Mouse (Mus musculus) spleen, postnatal 14 days (tissue): Measurements from ENCODE around the gene Glp2r.

Experiments used
- DNase-seq, 2 experiments: peaks; one replicate each; pipeline ENCODE4 v3.0.0; 2021 to 2022; ENCODE audit warnings: low spot score in 2 of 2

The Glp2r gene

DNA sequence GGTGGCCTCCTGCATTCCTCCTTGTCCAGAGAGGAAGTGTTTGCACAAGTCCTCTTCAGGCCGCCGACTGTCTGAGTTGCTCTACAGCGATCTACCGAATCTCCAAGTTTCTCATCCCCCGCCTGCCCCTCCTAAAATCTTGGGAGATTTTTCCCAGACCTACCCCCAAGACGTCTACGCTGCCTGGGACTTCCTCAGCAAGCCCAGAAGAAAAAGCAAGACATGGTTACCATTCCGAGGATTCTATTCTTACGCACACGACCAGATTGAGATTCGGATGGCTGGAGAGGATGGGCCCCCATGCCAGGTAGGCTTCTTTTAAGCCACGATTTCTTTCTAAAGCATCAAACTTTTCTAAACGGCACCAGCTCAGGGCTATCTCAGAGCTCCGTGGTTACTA is at the start of gene Glp2r:
TSS of gene Glp2r (minus strand) at position 101 of the 400 bp plus-strand sequence.
- DNase-seq: no peak

DNA sequence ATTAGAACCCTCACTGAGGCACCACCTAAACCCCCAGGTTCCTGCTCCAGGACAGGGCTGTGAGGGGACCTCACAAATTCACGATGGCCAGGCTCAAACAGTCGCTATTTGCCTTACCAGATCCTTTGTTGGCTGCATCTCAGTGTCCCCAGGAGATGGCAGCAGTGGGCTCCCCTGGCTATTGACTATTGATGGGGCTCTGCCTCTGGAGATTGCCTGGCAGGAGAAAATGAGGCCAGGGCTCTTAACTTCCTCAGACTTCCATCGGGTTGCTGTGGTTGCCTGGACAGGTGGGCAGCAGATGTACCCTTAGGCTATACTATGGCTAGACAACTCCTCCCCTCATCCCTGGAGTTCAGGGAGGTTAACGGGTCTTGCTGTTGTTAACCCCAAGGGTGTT is 49.3 kb upstream of the Glp2r start:
- DNase-seq: no peak

DNA sequence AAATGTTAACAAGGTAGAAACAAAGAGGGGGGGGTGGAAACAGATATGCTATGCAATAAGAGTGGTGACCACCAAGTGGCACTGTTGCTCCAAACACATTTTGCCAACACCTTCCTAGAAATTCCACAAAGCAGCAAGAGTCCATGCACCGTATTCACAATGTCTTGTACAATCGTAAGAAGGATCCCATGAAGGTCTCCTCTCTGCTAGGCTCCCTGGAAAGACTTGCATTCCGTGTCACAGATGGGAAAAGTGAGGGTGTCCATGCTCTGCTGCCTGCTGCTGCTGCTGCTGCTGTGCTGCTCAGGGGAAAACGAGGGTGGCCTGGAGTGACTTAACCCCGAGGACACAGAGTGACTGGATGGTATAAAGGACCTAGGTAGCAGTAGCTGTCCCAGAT is 48.7 kb upstream of the Glp2r start:
- DNase-seq: no peak

DNA sequence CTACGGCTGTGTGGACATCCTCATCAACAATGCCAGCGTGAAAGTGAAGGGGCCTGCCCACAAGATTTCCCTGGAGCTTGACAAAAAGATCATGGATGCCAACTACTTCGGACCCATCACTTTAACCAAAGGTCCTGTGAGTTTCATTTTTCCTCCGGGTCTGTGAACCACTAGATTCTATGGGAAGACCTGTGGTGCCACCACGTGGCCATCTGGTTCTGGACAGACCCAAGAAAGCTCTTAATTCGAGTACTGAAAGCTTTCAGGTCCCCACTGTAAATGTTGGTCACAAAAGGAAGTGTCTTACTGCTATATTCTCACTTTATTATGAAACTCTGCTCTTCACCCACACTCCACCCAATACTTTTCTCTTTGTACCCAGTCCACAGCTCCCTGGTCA is 40.6 kb upstream of the Glp2r start:
- DNase-seq: no peak

DNA sequence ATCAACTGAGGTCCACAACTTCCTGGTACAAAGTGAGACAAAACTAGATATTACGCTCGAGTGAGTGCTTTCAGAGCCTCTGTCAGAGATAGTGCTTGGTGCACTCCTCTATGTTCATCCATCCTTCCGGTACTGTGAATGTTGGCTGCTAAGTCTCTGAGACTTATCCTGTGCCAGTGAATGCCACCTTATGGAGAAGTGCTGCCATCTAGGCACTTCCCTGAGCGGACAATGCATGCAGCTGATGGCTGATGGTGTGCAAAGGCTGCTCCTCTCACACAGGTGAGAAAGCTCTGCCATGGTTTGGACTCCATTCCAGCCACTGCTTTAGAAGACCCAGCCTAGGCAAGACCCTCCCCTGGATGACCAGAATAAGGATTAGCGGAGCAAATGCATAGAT is 37.1 kb upstream of the Glp2r start:
- DNase-seq: no peak

DNA sequence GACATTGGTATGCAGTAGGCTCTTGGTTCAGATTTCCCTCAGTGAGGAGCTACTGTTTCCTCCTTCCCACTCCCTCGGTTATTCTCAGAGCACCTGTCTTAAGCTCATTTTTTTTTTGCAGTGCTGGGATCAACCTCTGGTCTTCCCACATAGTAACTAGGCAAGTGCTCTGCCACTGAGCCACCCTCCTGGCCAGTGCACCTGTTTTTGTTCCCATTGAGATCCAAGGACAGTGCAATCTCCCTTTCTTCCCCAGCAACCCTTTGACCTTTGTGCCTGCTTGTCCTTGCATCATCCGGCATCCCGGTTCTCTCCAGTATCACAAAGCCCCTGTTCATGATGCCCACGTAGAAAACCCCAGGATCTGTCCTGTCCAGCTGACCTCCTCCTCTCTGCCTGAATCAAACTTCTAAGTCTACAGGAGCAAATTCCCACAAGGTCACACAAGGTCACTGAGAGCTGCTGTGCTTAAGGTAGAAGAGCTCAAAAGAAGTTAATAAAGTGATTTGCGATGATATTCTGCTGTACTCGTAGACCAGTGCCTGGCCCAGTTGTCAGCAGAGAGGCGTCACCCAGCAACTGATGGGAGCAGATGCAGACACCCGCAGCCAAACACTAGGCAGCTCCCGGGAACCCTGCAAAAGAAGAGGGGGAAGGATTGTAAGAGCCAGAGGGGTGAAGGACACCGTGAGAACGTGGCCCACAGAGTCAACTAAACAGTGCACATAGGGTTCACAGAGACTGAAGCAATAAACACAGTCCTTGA is 36.1 kb upstream of the Glp2r start:
- DNase-seq: no peak

DNA sequence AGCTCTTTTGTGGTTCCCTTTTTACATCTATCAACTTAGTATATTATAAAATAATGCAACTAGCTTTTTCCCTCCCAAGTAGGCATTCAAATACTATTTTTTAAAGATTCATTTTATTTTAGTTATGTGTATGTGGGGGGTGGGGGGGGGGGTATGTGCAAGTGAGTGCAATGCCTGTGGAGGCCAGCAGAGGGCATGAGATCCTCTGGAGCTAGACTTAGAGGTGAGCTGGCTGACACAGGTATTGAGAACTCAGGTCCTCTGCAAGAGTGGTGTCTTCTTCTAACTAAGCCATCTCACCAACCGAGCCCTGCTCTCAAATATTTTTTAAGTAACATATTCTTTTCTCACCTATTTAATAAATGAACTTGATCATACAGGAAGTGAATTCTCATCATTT is 34.6 kb upstream of the Glp2r start:
- DNase-seq: no peak

DNA sequence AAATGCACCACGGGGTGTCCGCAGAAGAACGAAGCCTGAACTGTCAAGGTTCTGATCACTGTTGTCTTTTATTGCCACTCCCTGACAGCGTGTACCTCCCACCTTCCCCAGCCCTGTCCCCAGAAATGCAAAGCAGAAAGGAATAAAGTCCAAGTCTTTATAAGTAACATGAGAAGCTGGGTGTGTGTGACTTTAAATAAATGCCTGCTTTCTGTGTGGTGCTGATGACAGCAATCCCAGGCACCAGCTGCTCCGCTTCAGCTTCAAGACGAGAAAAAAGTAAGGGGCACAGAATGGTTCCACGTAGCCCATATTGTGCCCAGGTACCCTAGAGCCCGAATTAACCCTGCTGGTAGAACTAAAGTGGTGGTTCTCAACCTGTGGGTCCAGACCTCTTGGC is 30.2 kb upstream of the Glp2r start:
- no peak for DNase-seq

DNA sequence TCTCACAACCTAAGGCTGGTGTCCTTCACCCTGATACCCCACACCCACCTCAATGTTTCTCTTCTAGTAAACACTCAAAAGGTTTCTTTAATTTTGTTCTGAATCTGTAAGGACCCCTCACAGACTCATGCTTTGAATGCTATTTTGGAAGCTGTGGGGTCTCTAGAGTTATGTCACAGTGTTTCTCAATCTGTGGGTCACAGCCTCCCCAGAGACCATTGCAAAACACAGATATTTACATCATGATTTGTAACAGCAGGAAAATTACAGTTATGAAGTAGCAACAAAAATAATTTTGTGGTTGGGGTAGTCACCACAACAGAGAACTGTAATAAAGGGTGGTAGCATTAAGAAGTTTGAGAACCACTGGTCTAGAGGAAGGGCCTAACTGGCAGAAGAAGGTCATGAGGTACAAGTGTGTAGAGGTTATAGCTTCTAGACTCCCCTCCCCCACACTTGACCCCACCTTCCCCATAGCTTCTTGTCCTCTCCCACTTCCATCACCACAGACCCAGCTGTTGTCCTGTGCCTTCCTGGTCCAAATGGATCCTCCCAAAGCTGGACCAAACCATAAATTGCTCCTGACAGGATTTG is 29.3 kb upstream of the Glp2r start:
- DNase-seq: no peak

DNA sequence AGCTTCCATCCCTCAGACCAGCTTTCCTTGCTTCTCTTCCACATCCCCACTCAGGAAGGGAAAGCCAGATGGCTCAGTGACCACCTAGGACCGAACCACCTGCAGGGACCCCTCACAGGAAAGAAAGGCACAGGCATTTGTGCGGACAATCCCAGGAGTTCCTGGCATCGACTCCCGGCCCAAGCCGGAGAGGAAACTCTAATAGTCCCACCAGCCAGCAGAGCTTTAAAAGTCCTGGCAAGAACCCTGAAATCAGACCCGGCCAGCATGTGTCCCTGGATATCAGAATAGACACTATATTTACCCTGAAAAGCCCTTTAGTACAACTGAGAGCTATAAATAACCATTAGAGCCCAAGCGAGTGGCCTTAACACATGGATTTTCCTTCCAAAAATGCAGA is 27.0 kb upstream of the Glp2r start, which contains the start of gene Dhrs7c:
TSS of gene Dhrs7c (plus strand) at position 257 of the 400 bp plus-strand sequence.
- DNase-seq: no peak

DNA sequence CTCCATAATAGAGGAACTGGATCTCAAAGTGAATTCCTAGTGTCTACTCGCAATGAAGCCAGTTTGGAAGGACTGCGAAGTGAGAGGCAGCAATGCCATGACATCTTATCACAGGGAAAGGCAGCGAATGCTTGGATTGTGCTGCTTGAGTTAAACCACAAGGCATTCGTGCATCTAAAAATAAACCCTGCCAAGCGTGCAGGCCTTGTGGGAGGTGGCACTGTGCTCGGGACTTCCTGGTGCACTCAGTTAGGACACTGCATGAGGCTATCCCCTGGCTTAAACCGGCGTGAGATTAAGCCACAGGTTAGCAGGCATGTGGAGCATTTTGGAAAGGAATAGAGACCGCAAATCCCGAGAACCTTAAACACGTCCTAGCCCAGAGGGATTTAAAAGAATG is 19.2 kb upstream of the Glp2r start:
- no peak for DNase-seq

DNA sequence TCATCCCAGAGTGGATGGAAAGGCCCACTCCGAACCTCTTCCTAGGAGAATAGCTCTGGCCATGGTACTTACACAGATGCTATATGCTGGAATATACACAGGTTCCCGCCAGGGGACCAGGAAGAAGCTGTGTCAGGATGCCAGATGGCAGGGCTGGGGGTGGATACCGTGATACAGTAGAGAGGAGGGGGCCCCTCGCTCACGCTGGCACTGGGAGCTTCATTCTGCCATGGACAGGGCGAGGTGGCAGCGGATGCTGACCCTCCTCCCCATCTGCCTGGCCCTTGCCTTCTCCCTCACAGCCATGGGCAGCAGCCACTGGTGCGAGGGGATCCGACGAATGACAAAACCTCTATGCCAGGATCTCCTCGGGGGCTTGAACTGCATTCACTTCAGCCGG is 3.4 kb upstream of the Glp2r start, which contains the start of gene Gsg1l2:
TSS of gene Gsg1l2 (plus strand) at position 230 of the 400 bp plus-strand sequence.
- DNase-seq: no peak

DNA sequence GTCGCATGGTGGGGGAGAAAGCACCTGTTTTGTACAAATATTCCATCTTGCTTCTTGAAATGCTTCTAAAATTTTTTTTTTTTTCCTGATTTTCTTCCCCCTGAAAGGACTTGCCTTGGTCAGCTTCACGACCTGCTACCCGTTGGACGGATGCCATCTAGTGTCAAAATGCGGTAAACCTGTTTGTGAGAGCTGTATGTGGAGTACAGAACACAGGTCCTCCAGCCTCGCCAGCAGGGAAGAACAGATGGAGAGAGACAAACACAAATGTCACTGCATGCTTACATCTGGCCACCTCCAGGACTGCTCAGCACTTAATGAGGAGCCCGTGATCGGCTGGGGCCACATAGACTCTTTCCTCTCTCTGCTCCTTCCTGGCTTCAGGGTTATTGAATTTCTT is 1.6 kb upstream of the Glp2r start:
- no peak for DNase-seq

DNA sequence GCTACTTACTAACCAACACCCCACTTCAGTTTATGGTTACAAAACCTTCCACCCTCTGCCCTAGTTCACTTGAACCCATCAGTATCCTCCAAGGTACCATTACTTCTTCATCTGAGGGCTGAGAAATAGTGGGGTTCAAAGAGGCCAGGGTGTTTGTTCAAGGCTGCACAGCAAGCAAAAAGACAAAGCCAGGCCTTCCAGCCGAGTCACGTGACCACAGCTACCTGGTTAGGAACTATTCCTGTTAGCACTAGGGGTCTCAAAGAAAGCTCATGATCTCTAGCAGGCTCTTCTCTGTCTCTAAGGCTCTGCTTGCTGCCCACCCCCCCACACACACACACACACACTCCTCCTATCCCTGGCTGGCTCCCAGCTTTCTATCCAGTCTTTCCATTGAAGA is 738 bp upstream of the Glp2r start:
- DNase-seq: no peak

DNA sequence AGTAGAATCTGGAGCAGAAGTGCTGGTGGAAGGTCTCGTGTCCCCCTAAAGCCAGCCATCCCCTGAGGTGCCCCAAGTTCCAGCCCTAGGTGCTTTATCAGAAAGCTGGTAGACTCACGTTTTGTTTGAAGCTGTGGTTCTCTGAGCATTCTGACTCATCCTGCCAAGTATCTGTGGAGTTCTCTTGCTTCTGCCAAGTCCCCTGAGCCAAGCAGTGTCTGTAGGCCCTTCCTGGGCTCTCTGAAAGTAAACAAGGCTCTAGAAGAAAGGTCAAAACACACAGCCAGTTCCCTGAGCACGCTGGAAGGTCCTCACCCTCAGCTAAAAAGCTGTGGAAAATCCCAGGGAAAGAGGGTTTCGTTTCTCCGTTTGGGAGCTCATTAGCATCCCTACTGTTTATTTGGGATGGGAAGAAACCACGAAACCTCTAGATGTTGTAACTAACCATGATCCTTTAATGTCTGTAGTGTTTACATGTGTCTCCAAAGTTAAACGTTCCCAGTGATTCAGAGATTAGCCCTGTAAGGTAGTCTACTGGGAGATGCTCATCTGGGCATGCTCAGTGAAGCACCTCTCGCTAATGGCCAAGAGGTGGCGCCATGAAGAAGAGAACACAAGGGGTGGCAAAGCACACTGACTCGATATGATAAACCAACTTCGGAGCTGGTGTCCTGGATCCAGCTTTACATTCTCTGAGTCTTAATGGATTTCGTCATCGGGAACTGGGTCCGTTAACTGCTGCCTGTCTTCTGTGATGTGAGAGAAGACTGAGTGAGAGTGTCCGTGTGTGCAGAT is 13.4 kb downstream of the Glp2r start:
- no peak for DNase-seq

DNA sequence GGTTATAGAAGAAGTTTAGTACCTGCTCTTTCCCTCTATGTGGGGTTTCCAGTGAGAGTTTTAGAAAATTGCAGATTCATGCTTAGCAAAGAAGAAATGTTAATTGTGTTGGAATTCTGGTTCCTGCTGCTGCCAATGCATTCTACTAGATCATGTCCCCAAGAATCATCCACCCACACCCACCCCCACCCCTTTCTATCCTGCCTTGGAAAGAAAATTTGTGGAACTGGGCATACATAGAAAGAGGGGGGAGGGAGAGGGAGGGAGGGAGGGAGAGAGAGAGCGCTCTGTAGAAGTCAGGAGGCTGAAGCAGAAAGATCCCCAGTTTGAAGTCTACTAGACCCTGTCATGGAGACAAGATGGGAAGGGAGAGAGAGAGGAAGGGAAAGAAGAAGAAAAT is 14.7 kb downstream of the Glp2r start:
- no peak for DNase-seq

DNA sequence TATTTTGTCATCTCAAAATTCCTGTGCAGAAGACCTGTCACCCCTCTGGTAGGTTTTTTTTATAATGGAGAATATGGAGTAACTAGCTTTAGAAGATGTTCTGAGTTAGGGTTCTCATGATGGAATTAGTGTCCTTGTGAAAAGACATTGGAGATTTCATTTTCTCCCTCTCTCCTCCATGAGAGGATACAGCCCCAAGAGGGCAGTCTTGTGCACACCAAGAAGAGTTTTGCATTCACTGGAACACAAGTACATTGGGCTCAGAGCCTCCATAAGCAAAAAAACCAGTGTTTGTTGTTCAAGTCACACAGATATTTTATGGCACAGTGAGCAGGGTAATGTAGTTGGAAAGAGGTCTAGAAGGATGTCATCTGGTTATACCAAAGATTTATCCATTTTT is 29.4 kb downstream of the Glp2r start:
- no peak for DNase-seq

DNA sequence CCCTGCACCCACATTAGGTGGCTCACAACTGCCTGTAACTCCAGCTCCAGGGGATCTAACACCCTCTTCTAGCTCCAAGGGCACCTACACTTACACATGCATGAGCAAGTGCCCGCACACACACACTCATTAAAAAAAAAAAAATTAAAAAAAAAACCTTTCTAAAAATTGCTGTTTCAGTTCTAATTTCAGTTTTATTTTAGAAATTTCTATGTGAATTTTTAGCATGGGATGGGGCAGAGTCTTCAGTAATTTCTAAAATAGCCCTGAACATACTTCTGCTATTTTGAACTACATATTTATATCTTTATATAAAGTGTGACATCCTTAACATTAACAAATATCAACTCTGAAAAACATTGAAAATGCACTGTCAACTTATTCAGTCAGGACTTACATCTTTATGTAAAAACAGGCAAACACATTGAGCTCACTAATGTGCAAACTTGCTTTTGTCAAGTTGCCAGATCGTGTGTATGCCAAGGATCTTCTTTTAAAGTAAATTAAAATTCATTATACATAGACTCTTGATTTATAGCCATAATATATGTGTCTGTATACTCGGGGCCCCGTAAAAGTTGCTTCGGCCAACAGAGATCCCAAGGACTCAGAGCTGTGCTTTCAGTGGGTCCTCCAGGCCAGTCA is 32.0 kb downstream of the Glp2r start:
- DNase-seq: no peak

DNA sequence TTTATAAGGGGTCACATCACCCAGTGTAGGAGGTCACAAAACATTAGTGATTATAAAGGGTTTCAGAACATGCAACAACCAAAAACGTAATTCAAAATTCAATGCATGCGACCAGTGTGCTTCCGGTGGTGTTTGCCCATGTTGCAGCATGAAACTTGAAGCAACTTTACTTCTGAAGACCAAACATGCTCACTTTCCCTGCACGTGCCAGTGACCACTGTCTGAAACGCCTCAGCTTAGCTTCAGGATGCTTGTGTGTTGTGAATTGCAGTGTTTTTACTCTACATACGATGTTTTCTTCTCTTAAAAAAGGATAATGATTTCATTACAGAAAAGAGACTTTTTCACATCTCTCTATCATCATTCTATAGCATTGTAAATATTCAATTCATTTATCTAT is 32.6 kb downstream of the Glp2r start:
- DNase-seq: no peak

DNA sequence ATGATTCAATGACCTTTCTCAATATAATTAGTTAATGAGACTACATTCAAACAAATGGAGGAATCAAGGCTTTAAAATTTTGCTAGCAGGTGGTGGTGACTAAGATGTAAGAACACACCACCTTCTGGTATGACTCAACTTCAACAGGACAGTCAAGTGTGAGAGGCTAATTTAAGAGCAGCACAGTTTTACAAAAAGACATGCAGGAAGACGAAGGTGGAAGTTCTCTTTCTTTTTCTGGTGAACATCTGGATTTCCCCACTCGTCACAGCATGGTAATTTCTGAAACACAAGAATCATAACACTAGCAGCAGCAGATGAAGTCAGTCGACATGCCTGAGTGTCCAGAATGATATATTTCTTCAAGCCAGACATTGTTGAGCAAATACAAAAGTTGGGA is 36.4 kb downstream of the Glp2r start:
- DNase-seq: no peak

DNA sequence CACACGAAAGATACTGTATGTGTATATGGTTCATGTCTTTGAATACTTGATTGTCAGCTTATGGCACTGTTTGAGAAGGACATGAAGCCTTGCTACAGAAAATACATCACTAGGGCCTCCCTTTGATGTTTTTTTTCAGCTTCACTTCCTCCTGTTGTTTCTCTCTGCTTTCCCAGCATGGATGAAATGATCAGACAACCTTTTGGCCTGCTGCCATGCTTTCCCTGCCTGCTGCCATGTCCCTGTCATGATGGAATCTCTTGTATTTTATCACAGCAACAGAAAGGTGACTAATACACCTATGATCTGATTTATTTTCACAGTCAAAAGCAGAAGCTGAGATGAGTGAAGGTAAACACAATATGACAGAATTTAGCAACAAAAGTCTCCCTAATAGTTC is 37.2 kb downstream of the Glp2r start:
- DNase-seq: no peak

DNA sequence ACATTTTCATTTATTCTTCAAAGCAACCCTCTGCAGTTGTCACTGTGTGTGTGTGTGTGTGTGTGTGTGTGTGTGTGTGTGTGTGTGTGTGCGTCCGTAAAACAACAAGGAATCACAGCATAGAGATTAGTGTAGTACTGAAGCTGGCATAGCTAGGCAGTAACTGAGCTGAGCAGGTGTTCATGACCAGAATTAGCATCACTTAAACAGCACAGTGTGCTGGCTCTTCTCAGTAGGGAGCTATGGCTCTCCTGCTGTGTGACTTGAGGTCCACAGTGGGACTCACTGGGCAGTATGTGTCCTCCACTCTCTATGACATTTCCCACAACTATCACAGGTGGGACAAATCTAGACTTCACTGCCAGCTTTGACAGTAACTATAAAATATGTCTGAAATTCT is 39.9 kb downstream of the Glp2r start:
- no peak for DNase-seq
